Mouse (Mus musculus) liver, adult 2 months (tissue): ENCODE results near the gene Kcnj8. TPM values are rescaled to one million over a fixed set of nuclear protein-coding genes. Genes with fewer than 3 reads are reported as not detected.
"Not testable (repeated sequence)": the region's sequence is repeated elsewhere in the genome, so short reads cannot be mapped to it uniquely, and the experiment has no call there.

Experiments used
- DNase-seq: peaks from one replicate; pipeline ENCODE4 v3.0.0-alpha.2; 2011; ENCODE audit warnings: low read depth, low spot score; ENCODE audit errors: extremely low read depth
- H3K27ac ChIP-seq: fragments of 200-500 bp; replicated peaks from 2 replicates; pipeline ENCODE4 v1.5.1; 2012; ENCODE audit warnings: low read depth, mild to moderate bottlenecking, control low read depth, inconsistent platforms, low read length; ENCODE audit not compliant: insufficient read depth
- H3K27me3 ChIP-seq: fragments of 200-500 bp; 2 replicates; pipeline ENCODE4 v1.6.1; 2012; ENCODE audit warnings: mild to moderate bottlenecking, moderate library complexity, low read length, inconsistent platforms; ENCODE audit not compliant: control insufficient read depth, insufficient read depth
- H3K36me3 ChIP-seq: fragments of 200-500 bp; 2 replicates; pipeline ENCODE4 v1.6.1; 2012; ENCODE audit warnings: low read length, inconsistent platforms; ENCODE audit not compliant: control insufficient read depth, insufficient read depth
- H3K4me1 ChIP-seq: fragments of 200-500 bp; 2 replicates; pipeline ENCODE4 v1.6.1; 2011; ENCODE audit warnings: low read length; ENCODE audit not compliant: control insufficient read depth, insufficient read depth
- H3K4me3 ChIP-seq: fragments of 200-500 bp; 2 replicates; pipeline ENCODE4 v1.5.1; 2011; ENCODE audit warnings: low read depth, mild to moderate bottlenecking, control low read depth, low read length, moderate library complexity; ENCODE audit not compliant: insufficient read depth
- H3K79me2 ChIP-seq: fragments of 200-500 bp; 2 replicates; pipeline ENCODE4 v1.6.1; 2012; ENCODE audit warnings: inconsistent platforms, mild to moderate bottlenecking, low read length, moderate library complexity; ENCODE audit not compliant: control insufficient read depth, insufficient read depth
- H3K9ac ChIP-seq: fragments of 200-500 bp; 2 replicates; pipeline ENCODE4 v1.6.1; 2012; ENCODE audit warnings: low read depth, mild to moderate bottlenecking, control low read depth, inconsistent platforms, low read length
- CTCF ChIP-seq: fragments of 200-500 bp; IDR thresholded peaks from 2 replicates; pipeline ENCODE4 v1.5.1; 2011; ENCODE audit warnings: low read depth, low read length, control low read depth
- POLR2A ChIP-seq: fragments of 200-500 bp; IDR thresholded peaks from 2 replicates; pipeline ENCODE4 v1.6.1; 2011; ENCODE audit warnings: low read length, control low read depth; ENCODE audit not compliant: insufficient read depth; ENCODE audit errors: extremely low read depth
- WGBS: fragments of 180-500 bp; shearing (Covaris S2); methylation state at CpG from one replicate; pipeline ENCODE4 v1.1.7; 2018; 5-methylcytosine and 5-hydroxymethylcytosine counted together
- polyA plus RNA-seq: library from polyadenylated mRNA; depleted of rRNA; stranded (reverse); fragments of >200 nt; gene quantifications from 2 replicates; pipeline ENCODE4 v1.2.3, GENCODE M21; 2012; rRNA removed
- total RNA-seq: library from RNA; depleted of rRNA; stranded (reverse); fragments of >200 nt; gene quantifications from 2 replicates; pipeline ENCODE4 v1.2.3, GENCODE M21; 2014; rRNA removed

Gene Kcnj8
- total and polyA plus RNA-seq, 2 experiments: 3.0 to 4.2 TPM

DNA sequence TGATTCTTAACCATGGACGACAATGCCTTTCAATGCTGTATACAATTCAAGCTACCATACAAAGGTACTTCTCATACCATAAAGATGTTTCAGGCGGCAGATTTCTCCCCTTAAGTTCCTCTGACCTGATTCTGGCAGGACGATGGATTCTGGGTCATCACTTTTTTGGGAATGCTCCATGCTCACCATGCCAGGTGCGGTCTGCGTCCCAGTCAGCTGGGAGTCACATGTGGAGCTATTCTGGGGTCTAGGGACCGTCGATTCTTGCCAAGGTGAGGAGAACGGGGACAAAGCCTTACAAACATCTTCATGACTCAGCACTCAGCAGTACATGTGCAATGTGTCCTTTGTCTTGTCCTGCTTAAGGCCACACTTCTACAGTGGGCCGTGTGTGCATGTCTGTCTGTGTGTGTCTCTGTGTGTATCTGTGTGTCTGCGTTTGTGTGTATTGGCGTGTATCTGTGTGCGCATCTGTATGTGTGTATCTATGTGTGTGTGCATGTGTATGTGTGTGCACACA is 49.8 kb downstream of the Kcnj8 start:
- TF ChIP-seq POLR2A (no peak), CTCF (no peak)
- H3K4me3 ChIP-seq: no peak overlapping the region
- H3K27me3 ChIP-seq: no peaks in the 10 kb centered on the region
- H3K4me1 ChIP-seq: no peaks in the 10 kb centered on the region; the same call in 1 of the 2 replicates
- no peak for DNase-seq
- H3K9ac ChIP-seq: no peak overlapping the region
- WGBS: 84% methylated on average over 12 of the region's 12 CpGs
- H3K27ac ChIP-seq: no peak overlapping the region
- no peaks in the 10 kb centered on the region for H3K79me2 ChIP-seq
- no peaks in the 10 kb centered on the region for H3K36me3 ChIP-seq

DNA sequence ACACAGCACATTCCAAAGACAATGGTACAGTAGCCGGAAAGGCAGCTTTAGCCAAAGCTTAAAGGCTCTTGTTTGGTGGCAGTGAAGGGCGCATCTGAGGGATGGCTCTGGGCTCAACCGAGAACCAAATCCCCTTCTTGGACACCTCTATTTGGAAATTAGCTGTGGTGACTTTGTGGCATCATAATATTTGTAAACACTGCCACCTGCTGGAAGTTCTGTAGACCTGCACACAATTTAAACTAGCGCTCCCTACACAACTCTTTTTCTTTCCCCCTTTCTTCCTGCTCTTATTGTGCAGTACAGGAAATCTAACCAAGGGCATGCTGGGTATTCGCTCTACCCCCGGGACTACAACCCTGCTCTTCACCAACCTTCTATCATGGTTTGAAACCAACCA is 52.3 kb downstream of the Kcnj8 start:
- WGBS: 13% methylated on average over 6 of the region's 6 CpGs
- peak; percentile 31 for DNase-seq
- TF ChIP-seq POLR2A (no peak), CTCF (peak; percentile 23; the same call in 1 of the 2 replicates)
- Histone ChIP-seq H3K9ac (no peak overlapping the region), H3K36me3 (no peaks in the 10 kb centered on the region), H3K4me3 (no peak overlapping the region), H3K4me1 (peaks cover 2% of the 10 kb centered on the region; the same call in 1 of the 2 replicates), H3K27me3 (no peaks in the 10 kb centered on the region), H3K27ac (no peak overlapping the region), H3K79me2 (no peaks in the 10 kb centered on the region)

DNA sequence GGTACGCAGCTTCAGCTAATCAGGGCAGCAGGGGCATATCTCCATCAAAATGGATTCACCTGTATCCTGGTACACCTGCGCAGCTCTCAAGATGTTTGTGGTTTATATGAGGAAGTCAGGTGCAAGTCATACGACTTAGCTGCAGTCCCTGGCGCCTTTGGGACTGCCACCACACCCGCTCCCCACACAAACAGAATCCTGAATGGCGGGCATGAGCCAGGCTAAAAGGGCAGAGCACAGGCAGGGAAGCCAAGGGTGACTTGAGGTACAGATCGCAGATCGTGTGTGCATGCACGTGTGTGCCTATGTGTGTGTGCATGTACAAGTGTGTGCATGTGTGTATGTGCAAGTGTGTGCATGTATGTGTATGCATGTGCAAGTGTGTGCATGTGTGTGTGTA is 56.0 kb downstream of the Kcnj8 start:
- H3K27me3 ChIP-seq, H3K9ac ChIP-seq, H3K27ac ChIP-seq, H3K79me2 ChIP-seq, DNase-seq, H3K4me3 ChIP-seq, H3K4me1 ChIP-seq, H3K36me3 ChIP-seq: not testable (repeated sequence)
- 79% methylated on average over 9 of the region's 9 CpGs for WGBS

DNA sequence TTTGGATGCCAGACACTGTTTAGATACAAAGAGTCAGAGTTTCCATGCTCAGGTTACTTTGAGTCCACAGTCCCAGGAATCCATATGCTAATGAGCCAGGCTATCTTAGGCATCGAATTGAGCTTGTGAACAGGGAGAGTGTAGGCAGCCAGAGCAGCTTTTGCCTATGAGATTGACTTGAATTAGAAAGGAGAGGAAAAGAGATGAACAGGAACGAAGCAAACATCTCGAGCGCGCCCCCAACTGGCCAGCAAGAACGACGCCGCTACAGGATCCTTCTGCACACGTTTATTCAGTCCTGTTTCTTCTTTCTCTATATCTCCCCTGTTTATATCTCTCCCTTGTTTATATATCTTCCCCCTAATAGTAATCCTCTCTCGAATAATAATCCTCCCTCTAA is 56.5 kb downstream of the Kcnj8 start:
- peak; percentile 22 for DNase-seq
- TF ChIP-seq CTCF: peak; percentile 67
- TF ChIP-seq POLR2A: no peak
- Histone ChIP-seq H3K4me3 (no peak overlapping the region), H3K36me3 (no peaks in the 10 kb centered on the region), H3K4me1 (peaks cover 2% of the 10 kb centered on the region; the same call in 1 of the 2 replicates), H3K9ac (no peak overlapping the region), H3K27ac (no peak overlapping the region), H3K79me2 (no peaks in the 10 kb centered on the region), H3K27me3 (no peaks in the 10 kb centered on the region)
- WGBS: 6% methylated on average over 10 of the region's 10 CpGs

Other genes starting within 250 kb of the Kcnj8 start
- gene Slco1a5, start 248.6 kb downstream of the Kcnj8 start, total RNA-seq: not detected in 2 replicates
- not detected in 2 replicates for gene Slco1a5, start 248.6 kb downstream of the Kcnj8 start, polyA plus RNA-seq
- 9.9 and 12.8 TPM in 2 replicates for gene Pyroxd1, start 226.0 kb downstream of the Kcnj8 start, total RNA-seq
- gene Pyroxd1, start 226.0 kb downstream of the Kcnj8 start, polyA plus RNA-seq: 3.3 and 4.1 TPM in 2 replicates
- gene Recql, start 184.5 kb downstream of the Kcnj8 start, total RNA-seq: 5.7 and 6.6 TPM in 2 replicates
- 1.2 and 1.6 TPM in 2 replicates for gene Recql, start 184.5 kb downstream of the Kcnj8 start, polyA plus RNA-seq
- 2.5 and 3.3 TPM in 2 replicates for gene Golt1b, start 184.4 kb downstream of the Kcnj8 start, total RNA-seq
- gene Golt1b, start 184.4 kb downstream of the Kcnj8 start, polyA plus RNA-seq: 1.2 and 1.7 TPM in 2 replicates
- not detected in 2 replicates for gene Spx, start 158.2 kb downstream of the Kcnj8 start, total RNA-seq
- gene Spx, start 158.2 kb downstream of the Kcnj8 start, polyA plus RNA-seq: not detected in 2 replicates
- gene Gys2, start 98.5 kb downstream of the Kcnj8 start, total RNA-seq: 171 and 184 TPM in 2 replicates
- gene Gys2, start 98.5 kb downstream of the Kcnj8 start, polyA plus RNA-seq: 43.1 and 51.7 TPM in 2 replicates
- 3.9 and 4.2 TPM in 2 replicates for gene Ldhb, start 63.7 kb downstream of the Kcnj8 start, total RNA-seq
- 2.6 and 2.8 TPM in 2 replicates for gene Ldhb, start 63.7 kb downstream of the Kcnj8 start, polyA plus RNA-seq
- gene Abcc9, start 130.7 kb upstream of the Kcnj8 start, total RNA-seq: 12.3 and 17.3 TPM in 2 replicates
- 2.3 and 3.3 TPM in 2 replicates for gene Abcc9, start 130.7 kb upstream of the Kcnj8 start, polyA plus RNA-seq
- 36.8 and 40.1 TPM in 2 replicates for gene Cmas, start 185.1 kb upstream of the Kcnj8 start, total RNA-seq
- 14.1 and 17.7 TPM in 2 replicates for gene Cmas, start 185.1 kb upstream of the Kcnj8 start, polyA plus RNA-seq
- gene Sult6b2, start 232.9 kb upstream of the Kcnj8 start, total RNA-seq: not detected in 2 replicates
- not detected in 2 replicates for gene Sult6b2, start 232.9 kb upstream of the Kcnj8 start, polyA plus RNA-seq